Mouse (Mus musculus) adrenal gland, adult 18-20 months (tissue): ENCODE data around the gene Pdcl. TPM values are rescaled to one million over a fixed set of nuclear protein-coding genes. Genes with fewer than 3 reads are reported as not detected.
A peak's percentile ranks its signal among the peaks of the same experiment; 100 is the strongest.

Experiments
- DNase-seq, 2 experiments: peaks; one replicate each; pipeline ENCODE4 v3.0.0; 2021 to 2022; ENCODE audit warnings: low spot score in 2 of 2
- long read RNA-seq, 2 experiments: library from polyadenylated mRNA; stranded (forward); transcript quantifications; one replicate each; pipeline ENCODE4 v2.0.0; 2021
- total RNA-seq, 2 experiments: library from RNA; stranded (reverse); gene quantifications; 1 replicate in 1 of 2; 2 replicates in 1 of 2; pipeline ENCODE4 v1.2.3; 2021

Gene Pdcl
- total RNA-seq = 10 to 100 TPM; 28.4 to 36.1 TPM
- long read RNA-seq, experiment 1, transcript Pdcl-201 (4 exons, 2,858 nt) = major isoform, 17 of 21 reads
- long read RNA-seq, experiment 1, partial matches to known transcripts = 0 of 21 reads
- long read RNA-seq, experiment 1, other reads (novel, unspliced or antisense) = 1 of 21 reads
- long read RNA-seq, experiment 2, transcript Pdcl-202 (4 exons, 3,056 nt) = minor isoform, 5 of 80 reads
- long read RNA-seq, experiment 2, transcript Pdcl-201 (4 exons, 2,858 nt) = major isoform, 64 of 80 reads
- long read RNA-seq, experiment 2, partial matches to known transcripts = 2 of 80 reads
- long read RNA-seq, experiment 2, other reads (novel, unspliced or antisense) = 7 of 80 reads

DNA sequence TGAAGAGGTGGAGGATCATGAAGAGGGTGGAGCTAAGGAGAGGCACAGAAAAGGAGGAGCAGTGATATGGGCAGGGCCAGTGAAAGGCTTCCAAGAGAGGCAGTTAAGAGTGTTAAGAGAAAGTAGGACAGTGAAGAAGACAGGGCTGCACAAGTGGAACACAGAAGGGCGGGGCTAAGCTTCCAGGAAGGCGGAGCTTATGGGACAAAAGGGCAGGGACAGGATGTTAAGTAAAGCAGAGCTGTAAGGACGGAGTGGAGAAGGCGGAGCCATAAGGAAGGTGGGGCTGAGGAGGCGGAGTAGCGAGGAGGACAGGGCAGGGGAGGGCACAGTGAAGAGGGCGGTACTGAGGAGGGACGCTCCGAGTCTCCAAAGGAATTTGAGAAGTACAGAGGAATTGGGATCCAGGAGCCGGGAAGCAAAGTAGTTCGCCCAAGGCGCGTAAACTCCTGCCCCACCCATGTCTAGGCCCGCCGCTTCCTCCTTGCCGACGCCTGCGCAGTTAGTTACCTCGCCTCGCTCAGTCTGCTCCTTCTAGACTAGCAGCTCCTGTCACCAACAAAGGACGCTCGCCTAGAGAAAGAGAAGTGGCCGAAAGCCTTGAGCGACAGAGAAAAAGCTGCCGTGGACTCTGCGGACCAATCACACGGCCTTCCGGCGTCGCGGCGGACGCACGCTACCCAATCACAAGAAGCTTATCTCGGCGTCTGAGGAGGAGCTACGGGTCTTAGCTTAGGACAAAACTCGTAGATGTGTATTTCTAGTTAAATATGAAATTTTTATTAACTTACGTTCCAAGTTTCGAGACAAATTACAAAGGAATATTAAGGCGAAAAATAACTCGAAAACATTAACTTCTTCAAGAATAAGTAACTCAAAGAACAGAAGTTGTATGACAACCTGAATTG, at the start of gene Pdcl:
Gene Pdcl, minus strand, starts transcription at position 700 of the 908 bp plus-strand sequence.
- peak; percentile 79 to 80 for DNase-seq

DNA sequence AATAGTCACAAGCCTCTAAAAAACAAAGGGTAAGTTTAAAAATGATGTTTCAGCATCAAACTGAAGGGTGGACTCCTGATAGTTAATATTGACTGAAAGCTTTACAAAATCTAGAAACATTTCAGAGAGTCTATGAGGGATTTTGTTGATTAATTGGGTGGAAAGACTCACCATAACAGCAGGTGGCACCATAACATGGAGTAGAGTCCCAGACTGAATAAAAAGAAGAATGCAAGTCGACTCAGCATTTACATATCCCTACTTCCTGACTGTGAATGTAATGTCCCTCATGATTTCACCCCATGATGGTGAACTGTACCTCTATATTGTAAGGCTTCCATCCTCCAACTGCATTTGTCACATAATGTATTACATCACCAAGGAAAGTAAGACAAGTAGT, 36.4 kb upstream of the Pdcl start:
- no peak for DNase-seq

DNA sequence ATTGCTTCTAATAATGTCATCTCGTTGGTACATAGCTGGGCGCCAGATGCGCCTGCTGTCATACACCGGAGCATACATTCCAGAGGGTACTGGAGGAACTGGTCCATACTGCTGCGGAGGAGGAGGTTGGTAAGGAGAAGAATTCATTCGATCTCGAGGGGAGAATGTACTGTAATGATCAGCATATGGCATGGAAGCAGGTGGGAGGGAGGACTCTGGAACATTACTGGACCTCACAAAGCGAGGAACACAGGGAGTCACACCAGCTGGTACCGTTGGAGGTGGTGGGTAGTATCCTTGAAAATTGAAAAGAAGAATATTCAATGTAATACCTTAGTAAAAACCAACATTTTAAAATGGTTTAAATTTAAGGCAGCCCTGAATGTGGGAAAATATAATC, 23.8 kb upstream of the Pdcl start:
- DNase-seq = no peak

DNA sequence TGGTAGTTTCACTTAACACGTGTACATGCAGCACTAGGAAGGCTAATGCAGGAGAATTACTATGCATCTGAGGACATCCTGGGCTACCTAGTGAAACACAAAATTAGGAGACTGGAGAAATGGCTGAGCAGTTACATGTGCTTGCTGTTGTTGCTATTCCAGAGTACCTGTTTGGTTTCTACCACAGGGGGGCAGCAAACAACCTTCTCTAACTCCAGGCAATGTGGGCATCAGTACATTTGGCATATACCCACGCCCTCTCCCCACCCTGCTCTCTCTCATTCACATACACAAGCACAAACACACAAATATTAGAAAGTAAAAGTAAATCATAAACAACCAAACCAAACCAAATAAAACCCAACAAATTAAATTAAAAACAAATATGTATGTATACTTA, 21.1 kb upstream of the Pdcl start:
- DNase-seq = peak; percentile 37 to 38

GRCm38 (mm10) chr2:37376018-37376417, 16.9 kb upstream of the Pdcl start:
- no peak for DNase-seq

DNA sequence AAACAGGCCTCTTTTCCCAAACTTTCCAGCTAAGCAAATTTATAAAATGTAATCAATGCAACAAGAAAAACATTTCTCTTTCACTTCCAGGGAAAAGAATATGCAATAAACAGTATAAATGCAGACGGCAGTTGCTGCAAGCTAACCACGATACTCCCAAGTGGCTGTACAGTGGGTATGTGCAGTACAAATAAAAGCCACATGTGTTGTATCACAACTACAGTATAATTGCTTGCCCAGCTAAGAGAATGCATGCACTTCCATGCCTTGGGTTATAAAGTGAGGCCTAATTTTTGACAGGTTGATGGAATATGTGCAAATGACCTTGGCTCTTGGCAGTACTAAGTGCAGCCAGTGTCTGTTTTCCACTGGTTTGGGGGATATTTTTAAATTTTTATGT, 11.5 kb upstream of the Pdcl start:
- no peak for DNase-seq

DNA sequence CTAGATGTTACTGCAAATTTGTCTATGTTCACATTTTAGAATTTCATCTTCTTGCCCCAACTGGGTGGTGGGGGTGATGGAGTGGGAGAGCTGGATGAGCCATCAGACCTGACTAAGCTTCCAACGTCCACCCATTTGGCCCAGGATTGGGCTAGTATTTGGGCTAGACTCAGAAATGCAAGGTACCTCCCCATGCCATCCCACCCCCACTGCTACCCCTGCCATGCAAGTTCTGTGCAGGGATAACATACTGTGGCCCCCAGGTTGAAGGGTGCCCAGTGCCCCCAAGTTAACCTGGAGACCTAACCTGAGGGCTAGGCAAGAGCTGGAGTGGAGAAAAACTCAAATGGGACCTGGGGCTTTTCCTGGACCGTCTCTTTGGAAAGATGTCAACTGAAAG, 776 bp upstream of the Pdcl start:
- DNase-seq = no peak

DNA sequence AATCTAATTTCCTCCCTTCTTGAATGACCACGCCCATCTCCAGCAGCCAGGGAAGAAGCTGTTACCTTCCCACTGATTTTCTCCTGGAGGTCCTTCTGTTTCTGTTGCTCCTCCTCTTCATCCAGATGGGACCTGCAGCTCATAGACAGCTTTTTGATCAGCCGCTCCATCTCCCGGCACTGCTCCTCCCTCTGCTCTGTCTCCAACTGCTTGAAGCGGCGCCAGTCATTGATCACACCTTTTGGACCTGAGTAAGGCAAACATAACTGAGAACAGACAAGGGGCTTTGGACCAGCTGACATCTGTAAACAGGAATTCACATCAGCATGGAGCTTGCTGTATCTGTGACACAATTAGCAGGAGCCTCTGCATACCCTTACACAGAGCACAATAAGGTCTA, 3.6 kb downstream of the Pdcl start:
- no peak for DNase-seq

- DNase-seq = no peak
These were observed 7.5 kb downstream of the Pdcl start for GRCm38 (mm10) chr2:37351671-37352070.

DNA sequence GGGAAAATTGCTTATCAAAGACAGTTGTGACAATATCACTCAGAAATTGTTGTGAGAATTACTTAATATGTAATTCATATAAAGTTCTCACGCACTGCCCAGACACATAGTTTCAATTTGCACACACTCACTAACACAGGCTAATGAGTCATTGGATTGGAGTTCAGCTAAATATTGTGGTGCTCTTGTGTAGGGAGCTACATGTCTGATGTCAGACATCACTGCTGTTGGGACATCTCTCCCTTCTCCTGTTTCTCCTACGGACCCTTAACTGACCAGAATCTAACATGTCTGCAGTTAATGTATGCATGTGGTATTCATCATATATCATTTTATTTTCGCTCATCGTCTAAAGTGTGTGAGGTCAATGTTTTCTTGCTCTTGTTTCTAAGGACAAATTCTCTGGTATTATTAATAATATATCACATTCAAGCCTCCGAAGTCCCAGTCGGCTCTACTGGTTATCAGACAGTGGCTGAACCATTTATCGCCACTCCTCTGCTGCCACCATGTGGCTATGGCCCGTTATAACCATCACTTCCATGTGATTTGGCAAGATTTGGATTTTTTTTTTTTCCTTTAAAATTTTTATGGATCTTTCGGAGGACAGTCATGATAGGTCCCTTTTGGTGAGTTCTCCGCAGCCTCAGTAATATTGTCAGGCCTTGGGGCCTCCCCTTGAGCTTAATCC, 20.5 kb downstream of the Pdcl start:
- peak; percentile 46 to 60 for DNase-seq

- DNase-seq = no peak
These were observed 25.8 kb downstream of the Pdcl start for GRCm38 (mm10) chr2:37333321-37333720.

- DNase-seq = no peak
These were observed 32.9 kb downstream of the Pdcl start, which contains the start of gene Olfr368 for GRCm38 (mm10) chr2:37326215-37326614. Gene Olfr368 (plus strand): TSS chr2:37326515.

Other genes with a start within 250 kb of the Pdcl start
- gene Olfr362, start 241.4 kb downstream of the Pdcl start, total RNA-seq = not detected
- gene Olfr364-ps1, start 220.0 kb downstream of the Pdcl start, total RNA-seq = not detected
- not detected for gene Olfr365, start 171.1 kb downstream of the Pdcl start, total RNA-seq
- gene Olfr366, start 147.8 kb downstream of the Pdcl start, total RNA-seq = not detected
- gene Olfr368, start 32.8 kb downstream of the Pdcl start, total RNA-seq = not detected
- 10 to 100 TPM; 37.7 to 38.1 TPM for gene Rc3h2, start 63.6 kb upstream of the Pdcl start, total RNA-seq
- 10 to 100 TPM in 1 of 2 experiments, 1 to 10 TPM in 1; 9.4 to 10.9 TPM for gene Zbtb26, start 83.8 kb upstream of the Pdcl start, total RNA-seq
- gene Zbtb6, start 83.8 kb upstream of the Pdcl start, total RNA-seq = 10 to 100 TPM; 14.6 to 16.4 TPM
- 10 to 100 TPM; 42.3 to 51.4 TPM for gene Rabgap1, start 83.9 kb upstream of the Pdcl start, total RNA-seq
- under 1 TPM; 0.80 to 0.89 TPM for gene Gpr21, start 157.0 kb upstream of the Pdcl start, total RNA-seq